Mouse (Mus musculus): ENCODE measurements at regions not wholly inside any gene's neighbourhood (a gene's known extent, or its start where the extent isn't known, plus 50 kb on each side); places are given as distances from the start of the nearest gene placed in this dataset.

- peak; percentile 41 for DNase-seq (ENCODE audit: low read depth, low spot score)
Measured at GRCm38 (mm10) chr13:102251709-102252108, 441.6 kb upstream of the Cd180 start.

- DNase-seq (ENCODE audit: low read depth, low spot score), result peak; percentile 56
Measured at GRCm38 (mm10) chr13:102255401-102256371, 437.7 kb upstream of the Cd180 start.

- peak; percentile 58 for DNase-seq (ENCODE audit: low read depth, low spot score)
Measured at GRCm38 (mm10) chr13:102258207-102258606, 435.2 kb upstream of the Cd180 start.

GRCm38 (mm10) chr13:102273818-102274217 is 419.5 kb upstream of the Cd180 start:
- DNase-seq (ENCODE audit: low read depth, low spot score), result no peak

GRCm38 (mm10) chr13:102275296-102275695 is 418.1 kb upstream of the Cd180 start:
- no peak for DNase-seq (ENCODE audit: low read depth, low spot score)

- DNase-seq (ENCODE audit: low read depth, low spot score), result no peak
Measured at GRCm38 (mm10) chr13:102276885-102277284, 416.5 kb upstream of the Cd180 start.

GRCm38 (mm10) chr13:102280198-102280597 is 413.2 kb upstream of the Cd180 start:
- DNase-seq (ENCODE audit: low read depth, low spot score), result peak; percentile 17

- DNase-seq (ENCODE audit: low read depth, low spot score), result no peak
Measured at GRCm38 (mm10) chr13:102294451-102294850, 398.9 kb upstream of the Cd180 start.

GRCm38 (mm10) chr13:102295079-102295478 is 398.3 kb upstream of the Cd180 start:
- no peak for DNase-seq (ENCODE audit: low read depth, low spot score)

- peak; percentile 27 for DNase-seq (ENCODE audit: low read depth, low spot score)
Measured at GRCm38 (mm10) chr13:102307983-102308382, 385.4 kb upstream of the Cd180 start.

GRCm38 (mm10) chr13:102312096-102312495 is 381.3 kb upstream of the Cd180 start:
- DNase-seq (ENCODE audit: low read depth, low spot score), result no peak

- DNase-seq (ENCODE audit: low read depth, low spot score), result no peak
Measured at GRCm38 (mm10) chr13:102315921-102316692, 377.3 kb upstream of the Cd180 start.

GRCm38 (mm10) chr13:102318891-102319404 is 374.4 kb upstream of the Cd180 start:
- DNase-seq (ENCODE audit: low read depth, low spot score), result no peak

GRCm38 (mm10) chr13:102319453-102319852 is 373.9 kb upstream of the Cd180 start:
- peak; percentile 36 for DNase-seq (ENCODE audit: low read depth, low spot score)

GRCm38 (mm10) chr13:102323876-102324275 is 369.5 kb upstream of the Cd180 start:
- DNase-seq (ENCODE audit: low read depth, low spot score), result no peak

- DNase-seq (ENCODE audit: low read depth, low spot score), result no peak
Measured at GRCm38 (mm10) chr13:102326003-102326402, 367.4 kb upstream of the Cd180 start.

GRCm38 (mm10) chr13:102326544-102326943 is 366.8 kb upstream of the Cd180 start:
- no peak for DNase-seq (ENCODE audit: low read depth, low spot score)

- DNase-seq (ENCODE audit: low read depth, low spot score), result no peak
Measured at GRCm38 (mm10) chr13:102333667-102334066, 359.7 kb upstream of the Cd180 start.

- no peak for DNase-seq (ENCODE audit: low read depth, low spot score)
Measured at GRCm38 (mm10) chr13:102334131-102334534, 359.2 kb upstream of the Cd180 start.

GRCm38 (mm10) chr13:102343236-102343635 is 350.1 kb upstream of the Cd180 start:
- no peak for DNase-seq (ENCODE audit: low read depth, low spot score)

- DNase-seq (ENCODE audit: low read depth, low spot score), result no peak
Measured at GRCm38 (mm10) chr13:102344606-102345269, 348.6 kb upstream of the Cd180 start.

GRCm38 (mm10) chr13:102349493-102349892 is 343.9 kb upstream of the Cd180 start:
- DNase-seq (ENCODE audit: low read depth, low spot score), result no peak
